Mouse (Mus musculus) hindbrain, embryonic 16.5 days (tissue): ENCODE results near the gene Lrfn4. TPM values are rescaled to one million over a fixed set of nuclear protein-coding genes. Genes with fewer than 3 reads are reported as not detected.

Source experiments
- ATAC-seq: fragments of 200-750 bp; cut with Nextera tagmentation; 2 replicates; pipeline ENCODE4 v1.8.0; 2017; ENCODE audit warnings: moderate TSS enrichment, moderate library complexity
- H3K27ac ChIP-seq: fragments of 300-500 bp; sonication (generic); 2 replicates; pipeline ENCODE4 v1.5.1; 2014; ENCODE audit warnings: low read depth, mild to moderate bottlenecking, control low read depth, low read length, moderate library complexity
- H3K27me3 ChIP-seq: fragments of 300-500 bp; sonication (generic); replicated peaks from 2 replicates; pipeline ENCODE4 v1.6.1; 2014; ENCODE audit warnings: low read length; ENCODE audit not compliant: control insufficient read depth, insufficient read depth
- H3K36me3 ChIP-seq: fragments of 300-500 bp; sonication (generic); 2 replicates; pipeline ENCODE4 v1.6.1; 2014; ENCODE audit warnings: mild to moderate bottlenecking, low read length, moderate library complexity, mixed read lengths; ENCODE audit not compliant: control insufficient read depth, insufficient read depth
- H3K4me1 ChIP-seq: fragments of 300-500 bp; sonication (generic); 2 replicates; pipeline ENCODE4 v1.6.1; 2014; ENCODE audit warnings: low read depth, low read length; ENCODE audit not compliant: control insufficient read depth, insufficient read depth
- H3K4me2 ChIP-seq: fragments of 300-500 bp; sonication (generic); 2 replicates; pipeline ENCODE4 v1.6.1; 2014; ENCODE audit warnings: mild to moderate bottlenecking, low read length, control low read depth, moderate library complexity
- H3K4me3 ChIP-seq: fragments of 300-500 bp; sonication (generic); 2 replicates; pipeline ENCODE4 v1.5.1; 2014; ENCODE audit warnings: mild to moderate bottlenecking, low read length, control low read depth, moderate library complexity
- H3K9ac ChIP-seq: fragments of 300-500 bp; sonication (generic); 2 replicates; pipeline ENCODE4 v1.6.1; 2014; ENCODE audit warnings: low read depth, mild to moderate bottlenecking, control low read depth, low read length, moderate library complexity
- H3K9me3 ChIP-seq: fragments of 300-500 bp; sonication (generic); 2 replicates; pipeline ENCODE4 v1.6.1; 2014; ENCODE audit warnings: mild to moderate bottlenecking, low read length, moderate library complexity; ENCODE audit not compliant: control insufficient read depth
- WGBS: fragments of 180-500 bp; shearing (Covaris S2); extraction: QIAGEN DNeasy Blood & Tissue Kit; methylation state at CpG from one replicate; pipeline ENCODE4 v1.1.7; 2014; 5-methylcytosine and 5-hydroxymethylcytosine counted together
- microRNA-seq: library from miRNA; unstranded; fragments of <30 nt; microRNA quantifications from one replicate; pipeline ENCODE4, GENCODE M21; 2017
- polyA plus RNA-seq: library from polyadenylated mRNA; unstranded; fragments of >200 nt; fragmentation: Nextera tagmentation; extraction: Ambion mirVana; gene quantifications from 2 replicates; pipeline ENCODE4 v1.2.1, GENCODE M21; 2015

The Lrfn4 gene
- polyA plus RNA-seq, 1 experiment from 2014 or later: 8.0 TPM

- Histone ChIP-seq H3K9ac (no peak overlapping the region), H3K4me2 (no peak overlapping the region), H3K4me3 (no peak overlapping the region), H3K27ac (no peak overlapping the region), H3K9me3 (no peaks in the 10 kb centered on the region), H3K36me3 (no peaks in the 10 kb centered on the region), H3K4me1 (no peaks in the 10 kb centered on the region), H3K27me3 (no peaks in the 10 kb centered on the region)
- 80% methylated on average over 2 of the region's 2 CpGs for WGBS
- ATAC-seq: no peak
Observed at GRCm38 (mm10) chr19:4566880-4567279, 48.6 kb downstream of the Lrfn4 start.

GRCm38 (mm10) chr19:4565678-4566077 is 49.8 kb downstream of the Lrfn4 start:
- WGBS: 91% methylated on average over 5 of the region's 5 CpGs
- H3K27me3 ChIP-seq: no peaks in the 10 kb centered on the region
- H3K4me1 ChIP-seq: no peaks in the 10 kb centered on the region
- no peak overlapping the region for H3K9ac ChIP-seq
- no peak overlapping the region for H3K27ac ChIP-seq
- no peaks in the 10 kb centered on the region for H3K36me3 ChIP-seq
- ATAC-seq: no peak
- H3K9me3 ChIP-seq: no peaks in the 10 kb centered on the region
- no peak overlapping the region for H3K4me2 ChIP-seq
- H3K4me3 ChIP-seq: no peak overlapping the region

Small RNA genes within 50 kb of the gene (microRNA-seq; reads per million reads assigned to microRNA genes)
- 0.83 reads per million for gene Mir6986

Other genes with a start within 250 kb of the Lrfn4 start
- 29.8 and 34.8 TPM in 2 replicates for gene Kdm2a, start 217.4 kb downstream of the Lrfn4 start, polyA plus RNA-seq
- gene Rhod, start 176.2 kb downstream of the Lrfn4 start, polyA plus RNA-seq: 6.4 and 6.6 TPM in 2 replicates
- gene Syt12, start 138.2 kb downstream of the Lrfn4 start, polyA plus RNA-seq: 8.4 and 9.0 TPM in 2 replicates
- not detected in 2 replicates for gene 2010003K11Rik, start 117.1 kb downstream of the Lrfn4 start, polyA plus RNA-seq
- gene Pcx, start 105.2 kb downstream of the Lrfn4 start, polyA plus RNA-seq: 52.5 and 53.2 TPM in 2 replicates
- gene Rce1, start 10.0 kb upstream of the Lrfn4 start, polyA plus RNA-seq: 51.8 and 54.8 TPM in 2 replicates
- 5.2 and 6.7 TPM in 2 replicates for gene Gm960, start 83.0 kb upstream of the Lrfn4 start, polyA plus RNA-seq
- 21.7 and 31.4 TPM in 2 replicates for gene Sptbn2, start 95.5 kb upstream of the Lrfn4 start, polyA plus RNA-seq
- gene Rbm4b, start 140.8 kb upstream of the Lrfn4 start, polyA plus RNA-seq: 124 and 127 TPM in 2 replicates
- 67.2 and 73.6 TPM in 2 replicates for gene Rbm4, start 178.2 kb upstream of the Lrfn4 start, polyA plus RNA-seq
- gene Gm21992, start 195.9 kb upstream of the Lrfn4 start, polyA plus RNA-seq: 21.3 and 24.2 TPM in 2 replicates
- gene Rbm14, start 196.0 kb upstream of the Lrfn4 start, polyA plus RNA-seq: 59.5 and 65.0 TPM in 2 replicates
- 38.4 and 43.0 TPM in 2 replicates for gene Ccs, start 223.7 kb upstream of the Lrfn4 start, polyA plus RNA-seq
- 0.57 and 0.74 TPM in 2 replicates for gene Ccdc87, start 223.7 kb upstream of the Lrfn4 start, polyA plus RNA-seq
- 87.0 and 90.1 TPM in 2 replicates for gene Ctsf, start 239.5 kb upstream of the Lrfn4 start, polyA plus RNA-seq